Mouse (Mus musculus) CH12.LX (cell line): ENCODE measurements around the gene Pcp4l1. TPM values are rescaled to one million over a fixed set of nuclear protein-coding genes. Genes with fewer than 3 reads are reported as not detected.

Experiments
- DNase-seq: peaks from one replicate; pipeline ENCODE4 v3.0.0-alpha.2; 2013; ENCODE audit errors: extremely low read depth
- H3K27ac ChIP-seq: 2 replicates; pipeline ENCODE4 v1.5.1; 2012; ENCODE audit warnings: low read depth, mild to moderate bottlenecking, control low read depth, moderate library complexity; ENCODE audit not compliant: insufficient read depth
- H3K27me3 ChIP-seq: replicated peaks from 2 replicates; pipeline ENCODE3; 2012; ENCODE audit warnings: inconsistent platforms
- H3K36me3 ChIP-seq, 2 experiments: replicated peaks in 1 of 2; 2 replicates each; pipeline versions ENCODE3 to v1.6.1; 2012; ENCODE audit warnings: inconsistent platforms in 1 of 2, low read length in 1 of 2, mild to moderate bottlenecking in 1 of 2, mixed read lengths in 1 of 2, moderate library complexity in 1 of 2; ENCODE audit not compliant: control insufficient read depth in 1 of 2, insufficient read depth in 1 of 2
- H3K4me1 ChIP-seq, 2 experiments: 2 replicates each; pipeline ENCODE4 v1.6.1; 2012; ENCODE audit warnings: inconsistent platforms in 1 of 2, moderate library complexity in 1 of 2; ENCODE audit not compliant: insufficient read depth in 2 of 2, control insufficient read depth in 1 of 2
- H3K4me2 ChIP-seq: 2 replicates; pipeline ENCODE4 v1.6.1; 2012; ENCODE audit warnings: low read depth, mild to moderate bottlenecking, control low read depth; ENCODE audit not compliant: poor library complexity, insufficient read depth, severe bottlenecking
- H3K4me3 ChIP-seq, 3 experiments: fragments of 150-350 bp in 1 of 3; sonication (generic) in 1 of 3; replicated peaks in 1 of 3; 2 replicates each; pipeline versions ENCODE3 to v1.5.1; 2011 to 2012; ENCODE audit warnings: low read depth in 2 of 3, low read length in 2 of 3, mild to moderate bottlenecking in 2 of 3, moderate library complexity in 2 of 3, control low read depth in 1 of 3, improper control_type of control experiment in 1 of 3, inconsistent platforms in 1 of 3, mixed read lengths in 1 of 3; ENCODE audit not compliant: poor library complexity in 1 of 3
- H3K79me2 ChIP-seq: replicated peaks from 2 replicates; pipeline ENCODE4 v1.6.1; 2012; ENCODE audit warnings: mild to moderate bottlenecking, moderate library complexity; ENCODE audit not compliant: control insufficient read depth, poor library complexity, insufficient read depth, severe bottlenecking; ENCODE audit errors: extremely low read depth
- H3K9ac ChIP-seq: 2 replicates; pipeline ENCODE4 v1.6.1; 2012; ENCODE audit warnings: low read depth, mild to moderate bottlenecking, control low read depth, moderate library complexity; ENCODE audit not compliant: insufficient read depth
- H3K9me3 ChIP-seq: replicated peaks from 2 replicates; pipeline ENCODE3; 2012; ENCODE audit warnings: low read length, inconsistent platforms, mixed read lengths
- CTCF ChIP-seq, 2 experiments: IDR thresholded peaks in 1 of 2; conservative IDR thresholded peaks in 1 of 2; 2 replicates each; pipeline ENCODE4 v1.5.1; 2011 to 2012; ENCODE audit warnings: low read depth in 2 of 2, low read length in 2 of 2, improper control_type of control experiment in 1 of 2, inconsistent platforms in 1 of 2, mild to moderate bottlenecking in 1 of 2, moderate library complexity in 1 of 2
- E2F4 ChIP-seq: IDR thresholded peaks from 2 replicates; pipeline ENCODE4 v1.6.1; 2011; ENCODE audit warnings: low read depth, low read length, improper control_type of control experiment; ENCODE audit not compliant: insufficient replicate concordance
- ELF1 ChIP-seq: IDR thresholded peaks from 2 replicates; pipeline ENCODE4 v1.6.1; 2014; ENCODE audit warnings: low read depth, mild to moderate bottlenecking, inconsistent platforms, low read length, improper control_type of control experiment
- IRF4 ChIP-seq: IDR thresholded peaks from 2 replicates; pipeline ENCODE4 v1.6.1; 2014; ENCODE audit warnings: low read depth, mild to moderate bottlenecking, inconsistent platforms, low read length, improper control_type of control experiment
- JUND ChIP-seq: conservative IDR thresholded peaks from 2 replicates; pipeline ENCODE4 v1.6.1; 2011; ENCODE audit warnings: low read depth, low read length, improper control_type of control experiment
- KAT2A ChIP-seq: IDR thresholded peaks from 2 replicates; pipeline ENCODE4 v1.6.1; 2012; ENCODE audit warnings: low read length, improper control_type of control experiment, inconsistent platforms; ENCODE audit not compliant: insufficient replicate concordance
- MAFK ChIP-seq: IDR thresholded peaks from 2 replicates; pipeline ENCODE4 v1.6.1; 2011; ENCODE audit warnings: low read length, improper control_type of control experiment; ENCODE audit not compliant: insufficient replicate concordance
- MAX ChIP-seq: IDR thresholded peaks from 2 replicates; pipeline ENCODE4 v1.6.1; 2011; ENCODE audit warnings: low read length, improper control_type of control experiment
- MEF2A ChIP-seq: IDR thresholded peaks from 2 replicates; pipeline ENCODE4 v1.6.1; 2014; ENCODE audit warnings: low read depth, mild to moderate bottlenecking, inconsistent platforms, low read length, improper control_type of control experiment, borderline replicate concordance
- NRF1 ChIP-seq: IDR thresholded peaks from 2 replicates; pipeline ENCODE4 v1.6.1; 2014; ENCODE audit warnings: low read depth, mild to moderate bottlenecking, inconsistent platforms, low read length, improper control_type of control experiment, moderate library complexity
- PAX5 ChIP-seq: IDR thresholded peaks from 2 replicates; pipeline ENCODE4 v1.6.1; 2012; ENCODE audit warnings: low read length, inconsistent platforms, mixed read lengths
- POLR2AphosphoS2 ChIP-seq: IDR thresholded peaks from 2 replicates; pipeline ENCODE4 v1.6.1; 2011; ENCODE audit warnings: low read depth, low read length, improper control_type of control experiment
- RAD21 ChIP-seq: IDR thresholded peaks from 2 replicates; pipeline ENCODE4 v1.6.1; 2011; ENCODE audit warnings: low read depth, mild to moderate bottlenecking, low read length, improper control_type of control experiment, moderate library complexity
- RCOR1 ChIP-seq: conservative IDR thresholded peaks from 2 replicates; pipeline ENCODE4 v1.6.1; 2012; ENCODE audit warnings: low read depth, mild to moderate bottlenecking, inconsistent platforms, low read length, improper control_type of control experiment
- SIN3A ChIP-seq: IDR thresholded peaks from 2 replicates; pipeline ENCODE4 v1.6.1; 2012; ENCODE audit warnings: low read length, improper control_type of control experiment, inconsistent platforms
- SMC3 ChIP-seq: IDR thresholded peaks from 2 replicates; pipeline ENCODE4 v1.6.1; 2011; ENCODE audit warnings: low read depth, low read length, improper control_type of control experiment
- TCF12 ChIP-seq: IDR thresholded peaks from 2 replicates; pipeline ENCODE4 v1.6.1; 2014; ENCODE audit warnings: low read depth, mild to moderate bottlenecking, inconsistent platforms, low read length, improper control_type of control experiment
- USF1 ChIP-seq: IDR thresholded peaks from 2 replicates; pipeline ENCODE4 v1.6.1; 2014; ENCODE audit warnings: low read depth, mild to moderate bottlenecking, inconsistent platforms, low read length, improper control_type of control experiment
- ZC3H11A ChIP-seq: IDR thresholded peaks from 2 replicates; pipeline ENCODE4 v1.6.1; 2012; ENCODE audit warnings: low read depth, mild to moderate bottlenecking, inconsistent platforms, low read length, improper control_type of control experiment
- ZKSCAN1 ChIP-seq: IDR thresholded peaks from 2 replicates; pipeline ENCODE4 v1.6.1; 2012; ENCODE audit warnings: low read depth, inconsistent platforms, low read length, improper control_type of control experiment, borderline replicate concordance
- dilution Hi-C: fragments of 300-500 bp; cut with MboI; formaldehyde crosslinking; loops from 2 replicates; pipeline ENCODE4 v1.14.3; 2020; ENCODE audit warnings: low sequenced_read_pairs; ENCODE audit not compliant: extremely low pct_unique_long_range_greater_than_20kb, extremely low pct_ligation_motif_present
- in situ Hi-C: fragments of 300-500 bp; cut with MboI; formaldehyde crosslinking; loops from 3 replicates; pipeline ENCODE4 v1.14.3; 2019; ENCODE audit warnings: low sequenced_read_pairs, low pct_ligation_motif_present, low pct_unique_long_range_greater_than_20kb, mixed read lengths
- polyA plus RNA-seq: library from polyadenylated mRNA; unstranded; fragments of >175 nt; gene quantifications from 2 replicates; pipeline ENCODE4 v1.2.1, GENCODE M21; 2012; ENCODE audit warnings: low read depth; ENCODE audit not compliant: insufficient read length
- total RNA-seq, 2 experiments: library from RNA; depleted of rRNA; stranded (reverse); fragments of 300-350 nt in 1 of 2; fragments of >200 nt in 1 of 2; gene quantifications; 2 replicates each; pipeline ENCODE4 v1.2.3; 2012 to 2014

The Pcp4l1 gene
- total and polyA plus RNA-seq, 3 experiments: not detected

DNA sequence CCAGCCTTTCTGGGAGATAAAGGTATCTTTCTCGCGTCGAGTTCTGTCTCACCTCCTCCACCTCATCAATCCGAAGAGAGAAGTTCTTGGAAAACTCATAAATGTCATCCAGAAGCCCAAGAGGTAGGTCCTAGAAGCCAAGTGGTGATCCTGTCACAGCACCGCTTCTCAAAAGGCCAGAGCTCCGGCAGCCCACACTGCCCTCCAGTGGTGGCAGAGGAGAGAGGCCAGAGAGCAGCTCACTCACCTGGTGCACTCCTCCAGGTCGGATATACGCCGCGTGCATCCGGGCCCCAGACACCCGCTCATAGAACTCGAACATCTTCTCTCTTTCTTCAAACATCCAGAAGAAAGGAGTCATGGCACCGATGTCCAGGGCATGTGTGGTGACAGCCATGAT, 42.4 kb upstream of the Pcp4l1 start:
- TF ChIP-seq USF1 (no peak), RAD21 (peak; percentile 80), ZKSCAN1 (no peak), SMC3 (peak; percentile 87), ELF1 (no peak), RCOR1 (no peak), CTCF (conservative IDR thresholded peaks at IDR 0.05 in 1 of 2, IDR thresholded peaks at IDR 0.05 in 1 of 2; ENCODE audit: low read depth in 2 of 2, low read length in 2 of 2) (peak; percentile 53 to 87; a peak in 3 of 4 replicates)
- H3K36me3 ChIP-seq: peaks cover 86 to 94% of the 10 kb centered on the region in 2 experiments

DNA sequence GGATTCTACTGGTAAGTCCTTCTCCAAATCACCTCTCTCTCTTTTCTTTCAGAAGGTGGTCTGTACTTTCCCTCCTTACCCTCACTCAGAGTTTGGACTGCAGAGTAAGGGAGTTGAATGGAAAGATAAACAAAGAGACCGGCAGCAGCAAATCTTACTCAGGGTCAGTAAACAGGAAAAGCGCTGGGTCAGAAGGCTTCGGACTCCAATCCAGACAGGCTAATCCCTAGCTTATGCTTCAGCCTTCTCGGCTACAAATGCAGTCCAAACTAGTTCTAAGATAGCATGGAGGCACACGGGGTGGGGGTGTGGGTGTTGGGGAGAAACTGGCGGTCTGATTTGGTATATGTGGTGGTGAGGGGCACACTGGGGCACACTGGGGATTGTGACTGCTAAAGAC, 41.4 kb upstream of the Pcp4l1 start:
- Histone ChIP-seq H3K9ac (no peak overlapping the region), H3K9me3 (no peaks in the 10 kb centered on the region), H3K4me2 (no peak overlapping the region), H3K27ac (no peak overlapping the region), H3K4me3 (no peak overlapping the region)
- in situ Hi-C loops (no loop called here), dilution Hi-C loops (no loop called here)
- TF ChIP-seq PAX5 (no peak), POLR2AphosphoS2 (no peak)
- TF ChIP-seq, all 38 proteins: peak for 0
- no peaks in the 10 kb centered on the region for H3K79me2 ChIP-seq
- H3K36me3 ChIP-seq: peaks cover 77 to 84% of the 10 kb centered on the region in 2 experiments
- DNase-seq: no peak
- no peaks in the 10 kb centered on the region for H3K27me3 ChIP-seq
- H3K4me1 ChIP-seq: peaks cover 0 to 28% of the 10 kb centered on the region in 2 experiments; a peak in 2 of 4 replicates

More for the DNA sequence above, 42.4 kb upstream of the Pcp4l1 start:
- H3K27me3 ChIP-seq: no peaks in the 10 kb centered on the region
- no peaks in the 10 kb centered on the region for H3K9me3 ChIP-seq
- no peaks in the 10 kb centered on the region for H3K79me2 ChIP-seq
- H3K27ac ChIP-seq: no peak overlapping the region
- H3K4me1 ChIP-seq: peaks cover 0 to 18% of the 10 kb centered on the region in 2 experiments; a peak in 2 of 4 replicates
- no peak overlapping the region for H3K4me3 ChIP-seq
- no peak overlapping the region for H3K9ac ChIP-seq
- in situ Hi-C loops: no loop called here
- H3K4me2 ChIP-seq: no peak overlapping the region
- dilution Hi-C loops: no loop called here
- DNase-seq: peak; percentile 65

GRCm38 (mm10) chr1:171235791-171236190, 39.7 kb upstream of the Pcp4l1 start:
- Histone ChIP-seq H3K36me3 (peaks cover 61 to 68% of the 10 kb centered on the region in 2 experiments), H3K9me3 (no peaks in the 10 kb centered on the region), H3K4me3 (no peak overlapping the region), H3K9ac (no peak overlapping the region), H3K27ac (no peak overlapping the region), H3K79me2 (no peaks in the 10 kb centered on the region), H3K4me2 (no peak overlapping the region), H3K27me3 (no peaks in the 10 kb centered on the region), H3K4me1 (peaks cover 5 to 43% of the 10 kb centered on the region in 2 experiments)
- in situ Hi-C loops: no loop called here
- TF ChIP-seq KAT2A: no peak
- no peak for TF ChIP-seq SIN3A
- no peak for TF ChIP-seq IRF4
- no peak for TF ChIP-seq E2F4
- no peak for TF ChIP-seq ZC3H11A
- TF ChIP-seq PAX5: no peak
- no peak for TF ChIP-seq TCF12
- no peak for TF ChIP-seq MAFK
- no peak for TF ChIP-seq POLR2AphosphoS2
- TF ChIP-seq NRF1: no peak
- no peak for TF ChIP-seq MAX
- TF ChIP-seq MEF2A: no peak
- TF ChIP-seq JUND: no peak
- dilution Hi-C loops: no loop called here
- no peak for DNase-seq
